Mouse (Mus musculus) embryonic facial prominence, embryonic 10.5 days (tissue): ENCODE data around the gene Nxn. TPM values are rescaled to one million over a fixed set of nuclear protein-coding genes. Genes with fewer than 3 reads are reported as not detected.

Experiments
- polyA plus RNA-seq: library from polyadenylated mRNA; unstranded; fragments of >200 nt; fragmentation: Nextera tagmentation; extraction: Ambion mirVana; gene quantifications from 2 replicates; pipeline ENCODE4 v1.2.1, GENCODE M21; 2016

The Nxn gene
- polyA plus RNA-seq, 1 experiment from 2014 or later = 42.0 TPM

Other genes starting within 250 kb of the Nxn start
- gene Vps53, start 219.5 kb downstream of the Nxn start, polyA plus RNA-seq = 37.5 and 39.8 TPM in 2 replicates
- gene Fam57a, start 219.5 kb downstream of the Nxn start, polyA plus RNA-seq = 35.0 and 35.1 TPM in 2 replicates
- gene Dbil5, start 181.5 kb downstream of the Nxn start, polyA plus RNA-seq = 0.75 and 0.83 TPM in 2 replicates
- gene Gemin4, start 181.5 kb downstream of the Nxn start, polyA plus RNA-seq = 53.9 and 58.9 TPM in 2 replicates
- gene Mrm3, start 155.4 kb downstream of the Nxn start, polyA plus RNA-seq = 26.1 and 28.8 TPM in 2 replicates
- 136 and 142 TPM in 2 replicates for gene Glod4, start 155.4 kb downstream of the Nxn start, polyA plus RNA-seq
- gene Timm22, start 7.8 kb upstream of the Nxn start, polyA plus RNA-seq = 135 and 144 TPM in 2 replicates
- 29.6 and 34.6 TPM in 2 replicates for gene Abr, start 223.2 kb upstream of the Nxn start, polyA plus RNA-seq